Mouse (Mus musculus): ENCODE results near the gene Ednrb. TPM values are rescaled to one million over a fixed set of nuclear protein-coding genes. Genes with fewer than 3 reads are reported as not detected.

Gene Ednrb
- polyA plus RNA-seq, 1 experiment: 28.9 TPM

GRCm38 (mm10) chr14:103778533-103779151 lies 65.6 kb downstream of the Ednrb start:
- Histone ChIP-seq H3K4me3 (ENCODE audit: insufficient read depth, low read length) (peak overlapping the region; percentile 14), H3K4me1 (ENCODE audit: control insufficient read depth, insufficient read depth, low read length) (peaks cover 1% of the 10 kb centered on the region; the same call in 1 of the 2 replicates), H3K27ac (ENCODE audit: insufficient read depth, low read length) (peak overlapping the region; percentile 35; the same call in 1 of the 2 replicates)
- TF ChIP-seq POLR2A (IDR thresholded peaks at IDR 0.05; ENCODE audit: extremely low read depth, insufficient read depth, low read length): no peak
- TF ChIP-seq CTCF (IDR thresholded peaks at IDR 0.05; ENCODE audit: extremely low read depth, insufficient read depth, low read length): no peak

DNA sequence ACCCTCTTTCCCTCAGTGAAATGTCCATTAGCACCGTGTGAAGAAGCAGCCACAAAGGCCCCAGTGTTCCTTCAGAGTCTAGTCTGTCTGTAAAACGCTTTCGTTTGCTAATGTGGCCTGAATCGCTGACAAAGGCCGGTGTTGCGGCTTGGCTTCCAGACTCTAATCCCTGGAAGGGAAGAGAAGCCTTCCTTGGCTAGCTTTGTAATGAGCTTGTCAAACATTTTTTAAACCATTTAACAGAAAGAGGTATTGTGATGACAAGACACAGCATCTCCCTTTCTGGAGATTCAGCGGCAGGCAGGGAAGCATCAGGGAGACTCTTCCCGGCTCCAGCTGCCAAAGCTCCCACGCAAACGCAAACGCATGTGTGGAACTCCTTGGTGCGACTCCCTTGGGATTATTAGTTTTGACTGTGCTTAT lies 66.2 kb downstream of the Ednrb start:
- TF ChIP-seq POLR2A (IDR thresholded peaks at IDR 0.05; ENCODE audit: extremely low read depth, insufficient read depth, low read length) (no peak), CTCF (IDR thresholded peaks at IDR 0.05; ENCODE audit: extremely low read depth, insufficient read depth, low read length) (no peak)
- Histone ChIP-seq H3K27ac (ENCODE audit: insufficient read depth, low read length) (no peak overlapping the region), H3K4me3 (ENCODE audit: insufficient read depth, low read length) (no peak overlapping the region), H3K4me1 (ENCODE audit: control insufficient read depth, insufficient read depth, low read length) (peaks cover 1% of the 10 kb centered on the region; the same call in 1 of the 2 replicates)

- Histone ChIP-seq H3K4me1 (ENCODE audit: control insufficient read depth, insufficient read depth, low read length) (peaks cover 1% of the 10 kb centered on the region; the same call in 1 of the 2 replicates), H3K27ac (ENCODE audit: insufficient read depth, low read length) (no peak overlapping the region), H3K4me3 (ENCODE audit: insufficient read depth, low read length) (no peak overlapping the region)
- no peak for TF ChIP-seq POLR2A (IDR thresholded peaks at IDR 0.05; ENCODE audit: extremely low read depth, insufficient read depth, low read length)
Measured at GRCm38 (mm10) chr14:103777386-103777785, 66.8 kb downstream of the Ednrb start.

DNA sequence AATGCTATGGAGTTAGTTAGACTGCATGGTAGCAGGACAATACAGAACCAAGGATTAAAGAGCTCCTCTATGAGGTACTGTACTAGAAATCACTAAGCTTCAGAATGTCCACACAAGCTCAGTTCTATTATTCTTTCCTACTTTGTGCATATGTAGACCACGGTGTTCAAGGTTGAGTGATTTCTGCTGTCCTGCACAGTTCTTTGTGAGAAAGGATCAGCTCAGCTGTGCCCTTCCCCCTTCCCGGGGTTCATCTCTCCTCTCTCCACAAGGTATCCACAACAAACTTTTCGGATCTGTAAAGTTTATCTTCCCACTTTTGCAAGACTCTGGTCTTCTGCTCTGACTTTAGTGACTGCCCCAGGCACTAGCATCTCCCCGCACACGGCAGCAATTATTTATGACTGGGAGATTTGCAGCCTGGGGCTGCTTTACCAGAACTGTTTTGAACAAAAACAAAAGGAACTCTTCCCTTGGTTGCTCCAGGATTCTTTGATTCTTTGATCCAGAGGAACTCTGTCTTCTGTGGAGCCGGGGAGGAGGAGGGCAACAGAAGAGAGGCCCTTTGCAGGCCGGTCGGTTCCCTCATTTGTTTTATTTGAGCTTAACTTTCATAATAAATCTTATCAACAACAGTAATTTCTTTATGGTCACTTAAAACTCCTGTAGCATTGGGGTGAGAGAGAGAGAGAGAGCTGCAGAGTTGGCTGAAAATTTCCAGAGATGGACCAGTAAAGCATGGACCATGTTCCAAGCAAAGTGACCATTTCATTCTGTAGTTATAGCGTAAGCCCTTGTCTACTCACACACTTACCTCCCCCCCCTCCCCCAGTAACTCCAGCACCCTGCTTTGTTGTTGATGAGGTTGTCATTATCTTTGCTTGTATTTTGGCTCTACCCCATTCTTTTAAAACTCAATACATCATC lies 74.6 kb downstream of the Ednrb start:
- Histone ChIP-seq H3K4me3 (ENCODE audit: insufficient read depth, low read length) (no peak overlapping the region), H3K4me1 (ENCODE audit: control insufficient read depth, insufficient read depth, low read length) (no peaks in the 10 kb centered on the region), H3K27ac (ENCODE audit: insufficient read depth, low read length) (no peak overlapping the region)
- TF ChIP-seq POLR2A (IDR thresholded peaks at IDR 0.05; ENCODE audit: extremely low read depth, insufficient read depth, low read length) (no peak), CTCF (IDR thresholded peaks at IDR 0.05; ENCODE audit: extremely low read depth, insufficient read depth, low read length) (no peak)

DNA sequence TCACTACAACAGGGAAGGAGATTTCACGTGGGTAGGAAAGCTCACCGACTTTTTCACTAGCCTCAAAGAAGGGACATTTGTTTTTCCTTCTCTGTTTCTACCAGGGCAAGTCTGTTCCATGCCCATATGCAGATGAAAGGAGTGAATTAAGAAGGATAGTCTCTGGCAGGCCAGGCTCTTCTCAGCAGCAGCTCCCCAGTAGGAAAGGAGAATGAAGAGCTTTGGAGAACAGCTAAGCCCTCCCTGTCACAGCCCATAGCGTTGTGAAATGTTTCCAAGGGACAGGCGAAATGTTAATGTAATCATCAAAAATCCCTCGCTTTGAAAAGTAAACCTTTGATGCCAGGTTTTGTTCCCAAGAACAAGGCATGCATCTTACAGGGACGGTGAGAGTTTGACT lies 76.7 kb downstream of the Ednrb start:
- TF ChIP-seq POLR2A (IDR thresholded peaks at IDR 0.05; ENCODE audit: extremely low read depth, insufficient read depth, low read length) (no peak), CTCF (IDR thresholded peaks at IDR 0.05; ENCODE audit: extremely low read depth, insufficient read depth, low read length) (no peak)
- no peaks in the 10 kb centered on the region for H3K4me1 ChIP-seq (ENCODE audit: control insufficient read depth, insufficient read depth, low read length)
- no peak overlapping the region for H3K4me3 ChIP-seq (ENCODE audit: insufficient read depth, low read length)
- no peak overlapping the region for H3K27ac ChIP-seq (ENCODE audit: insufficient read depth, low read length)

Other genes with a start within 250 kb of the Ednrb start
- 58.4 and 72.4 TPM in 2 replicates for gene Slain1, start 194.2 kb downstream of the Ednrb start, polyA plus RNA-seq (2012; rRNA removed)